Mouse (Mus musculus): ENCODE results near the gene Cyp46a1.

DNA sequence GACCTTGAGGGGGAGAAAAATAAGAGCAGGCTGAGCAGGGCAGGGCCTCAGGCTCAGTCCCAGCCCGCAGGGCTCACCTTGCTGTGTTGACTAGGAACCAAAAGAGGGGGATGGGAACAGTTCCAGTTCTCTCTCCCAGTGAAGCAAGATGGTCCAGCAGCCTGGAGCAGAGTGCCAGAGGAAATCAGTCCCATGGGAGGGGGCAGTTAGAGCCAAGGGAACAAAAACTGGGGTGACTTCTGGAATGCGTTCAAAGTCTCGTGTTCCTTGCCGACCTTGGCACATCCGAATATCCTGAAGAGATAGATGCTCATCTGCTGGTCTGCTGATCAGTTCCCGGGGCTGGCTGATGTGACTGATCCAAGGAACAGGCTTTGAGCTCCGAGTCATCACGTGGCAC is 66.8 kb downstream of the Cyp46a1 start:
- TF ChIP-seq CTCF (IDR thresholded peaks at IDR 0.05; ENCODE audit: low read depth, low read length) (no peak), POLR2A (IDR thresholded peaks at IDR 0.05; ENCODE audit: extremely low read depth, insufficient read depth, low read length) (no peak)

Measured in liver, adult 2 months (tissue).